Mouse (Mus musculus): Measurements from ENCODE around the gene Synm. TPM values are rescaled to one million over a fixed set of nuclear protein-coding genes. Genes with fewer than 3 reads are reported as not detected.

Synm gene
- polyA plus RNA-seq (2015; fragmentation: Nextera tagmentation; extraction: Ambion mirVana), result 7.0 and 7.4 TPM in 2 replicates

DNA sequence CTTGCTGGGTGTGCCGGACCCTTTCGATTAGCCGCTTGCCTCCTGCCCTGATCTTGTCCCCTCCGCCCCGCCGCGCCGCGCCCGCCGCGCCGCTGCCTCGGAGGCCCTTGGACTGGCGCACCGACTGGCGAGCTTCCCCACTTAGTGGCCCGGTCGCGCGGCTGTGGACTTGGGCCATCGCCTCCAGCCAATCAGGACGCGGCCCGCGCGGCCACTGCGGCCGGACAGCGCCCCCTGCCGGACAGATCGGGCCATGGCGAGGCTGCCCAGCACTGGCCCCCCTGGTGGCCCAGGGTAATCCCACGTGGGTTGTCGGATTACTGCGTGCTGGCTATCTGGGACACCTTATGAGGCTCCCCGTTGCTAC is at the start of gene Synm:
Gene Synm, minus strand, starts transcription at position 114 of the 367 bp plus-strand sequence.

Small RNA genes lying within 50 kb of the gene (microRNA-seq; reads per million reads assigned to microRNA genes)
- gene Gm23844, result 0 reads per million in 2 experiments

Other genes starting within 250 kb of the Synm start
- 15.6 and 15.8 TPM in 2 replicates for gene Lrrc28, start 114.5 kb downstream of the Synm start, polyA plus RNA-seq (2015; fragmentation: Nextera tagmentation; extraction: Ambion mirVana)
- 8.9 and 9.2 TPM in 2 replicates for gene Ttc23, start 112.3 kb downstream of the Synm start, polyA plus RNA-seq (2015; fragmentation: Nextera tagmentation; extraction: Ambion mirVana)
- 9.4 and 10.5 TPM in 2 replicates for gene Igf1r, start 193.1 kb upstream of the Synm start, polyA plus RNA-seq (2015; fragmentation: Nextera tagmentation; extraction: Ambion mirVana)

Measured in skeletal muscle tissue, postnatal 0 days (tissue).